Mouse (Mus musculus) MEL (cell line): Measurements from ENCODE around the gene Pias3. TPM values are rescaled to one million over a fixed set of nuclear protein-coding genes. Genes with fewer than 3 reads are reported as not detected.

Source experiments
- DNase-seq: peaks from one replicate; pipeline ENCODE4 v3.0.0; 2011; ENCODE audit warnings: low read depth, low spot score
- H3K27ac ChIP-seq: 2 replicates; pipeline ENCODE4 v1.5.1; 2012; ENCODE audit warnings: low read depth, mild to moderate bottlenecking, control low read depth, low read length, moderate library complexity; ENCODE audit not compliant: control insufficient read depth
- H3K27me3 ChIP-seq, 2 experiments: fragments of 150-350 bp in 1 of 2; sonication (generic) in 1 of 2; 2 replicates each; pipeline ENCODE4 v1.6.1; 2012; ENCODE audit warnings: low read length in 2 of 2, mild to moderate bottlenecking in 2 of 2, improper control_type of control experiment in 1 of 2, moderate library complexity in 1 of 2; ENCODE audit not compliant: insufficient read depth in 2 of 2, control insufficient read depth in 1 of 2
- H3K36me3 ChIP-seq, 2 experiments: 2 replicates each; pipeline ENCODE4 v1.6.1; 2012 to 2014; ENCODE audit warnings: low read length in 2 of 2, improper control_type of control experiment in 1 of 2, inconsistent platforms in 1 of 2, mild to moderate bottlenecking in 1 of 2; ENCODE audit not compliant: insufficient read depth in 2 of 2, control insufficient read depth in 1 of 2
- H3K4me1 ChIP-seq, 2 experiments: fragments of 150-350 bp in 1 of 2; sonication (generic) in 1 of 2; 2 replicates each; pipeline ENCODE4 v1.6.1; 2012; ENCODE audit warnings: low read length in 2 of 2, improper control_type of control experiment in 1 of 2, mild to moderate bottlenecking in 1 of 2; ENCODE audit not compliant: insufficient read depth in 2 of 2, control insufficient read depth in 1 of 2
- H3K4me3 ChIP-seq, 2 experiments: fragments of 150-350 bp in 1 of 2; sonication (generic) in 1 of 2; 2 replicates each; pipeline ENCODE4 v1.5.1; 2012; ENCODE audit warnings: low read depth in 2 of 2, low read length in 2 of 2, mild to moderate bottlenecking in 2 of 2, moderate library complexity in 2 of 2, control low read depth in 1 of 2, improper control_type of control experiment in 1 of 2; ENCODE audit not compliant: control insufficient read depth in 1 of 2, insufficient read depth in 1 of 2
- H3K79me2 ChIP-seq: 2 replicates; pipeline ENCODE4 v1.6.1; 2012; ENCODE audit warnings: mild to moderate bottlenecking, low read length, moderate library complexity; ENCODE audit not compliant: control insufficient read depth, poor library complexity, insufficient read depth
- H3K9ac ChIP-seq: 2 replicates; pipeline ENCODE4 v1.6.1; 2012; ENCODE audit warnings: low read depth, mild to moderate bottlenecking, control low read depth, low read length, moderate library complexity; ENCODE audit not compliant: control insufficient read depth, poor library complexity, severe bottlenecking
- H3K9me3 ChIP-seq: fragments of 150-350 bp; sonication (generic); replicated peaks from 2 replicates; pipeline ENCODE4 v1.6.1; 2012; ENCODE audit warnings: mild to moderate bottlenecking, low read length, improper control_type of control experiment, moderate library complexity; ENCODE audit not compliant: insufficient read depth
- CHD1 ChIP-seq: IDR thresholded peaks from 2 replicates; pipeline ENCODE4 v1.6.1; 2012; ENCODE audit warnings: low read depth, mild to moderate bottlenecking, inconsistent platforms, low read length, improper control_type of control experiment
- CHD2 ChIP-seq: IDR thresholded peaks from 2 replicates; pipeline ENCODE4 v1.6.1; 2011; ENCODE audit warnings: low read length, improper control_type of control experiment
- E2F4 ChIP-seq: IDR thresholded peaks from 2 replicates; pipeline ENCODE4 v1.6.1; 2011; ENCODE audit warnings: low read depth, low read length, improper control_type of control experiment, borderline replicate concordance
- ELF1 ChIP-seq: IDR thresholded peaks from 2 replicates; pipeline ENCODE4 v1.6.1; 2014; ENCODE audit warnings: low read depth, mild to moderate bottlenecking, inconsistent platforms, low read length, improper control_type of control experiment, moderate library complexity
- EP300 ChIP-seq, 2 experiments: IDR thresholded peaks; 2 replicates each; pipeline ENCODE4 v1.6.1; 2011; ENCODE audit warnings: improper control_type of control experiment in 2 of 2, low read length in 2 of 2, low read depth in 1 of 2, mild to moderate bottlenecking in 1 of 2
- ETS1 ChIP-seq: IDR thresholded peaks from 2 replicates; pipeline ENCODE4 v1.6.1; 2012; ENCODE audit warnings: low read depth, mild to moderate bottlenecking, inconsistent platforms, low read length, improper control_type of control experiment, moderate library complexity
- GATA1 ChIP-seq: IDR thresholded peaks from 2 replicates; pipeline ENCODE4 v1.6.1; 2011; ENCODE audit warnings: low read depth, low read length, improper control_type of control experiment
- KAT2A ChIP-seq: conservative IDR thresholded peaks from 2 replicates; pipeline ENCODE4 v1.6.1; 2012; ENCODE audit warnings: low read depth, low read length, improper control_type of control experiment, inconsistent platforms
- MAZ ChIP-seq: IDR thresholded peaks from 2 replicates; pipeline ENCODE4 v1.6.1; 2012; ENCODE audit warnings: low read depth, mild to moderate bottlenecking, inconsistent platforms, low read length, improper control_type of control experiment
- MXI1 ChIP-seq: IDR thresholded peaks from 2 replicates; pipeline ENCODE4 v1.6.1; 2011; ENCODE audit warnings: mild to moderate bottlenecking, low read depth, low read length, improper control_type of control experiment
- MYC ChIP-seq: IDR thresholded peaks from 2 replicates; pipeline ENCODE4 v1.6.1; 2011; ENCODE audit warnings: low read depth, mild to moderate bottlenecking, low read length, improper control_type of control experiment, moderate library complexity
- NELFE ChIP-seq: IDR thresholded peaks from 2 replicates; pipeline ENCODE4 v1.6.1; 2011; ENCODE audit warnings: low read depth, low read length, improper control_type of control experiment
- POLR2A ChIP-seq, 2 experiments: IDR thresholded peaks; 2 replicates each; pipeline ENCODE4 v1.6.1; 2011 to 2012; ENCODE audit warnings: low read length in 2 of 2, mild to moderate bottlenecking in 2 of 2, control low read depth in 1 of 2, improper control_type of control experiment in 1 of 2, low read depth in 1 of 2, moderate library complexity in 1 of 2; ENCODE audit not compliant: control insufficient read depth in 1 of 2, insufficient read depth in 1 of 2, poor library complexity in 1 of 2
- POLR2AphosphoS5 ChIP-seq: IDR thresholded peaks from 2 replicates; pipeline ENCODE4 v1.6.1; 2012; ENCODE audit warnings: low read depth, borderline replicate concordance, mild to moderate bottlenecking, inconsistent platforms, low read length, moderate library complexity, mixed read lengths
- RCOR1 ChIP-seq: IDR thresholded peaks from 2 replicates; pipeline ENCODE4 v1.6.1; 2012; ENCODE audit warnings: low read depth, mild to moderate bottlenecking, inconsistent platforms, low read length, improper control_type of control experiment
- SIN3A ChIP-seq: IDR thresholded peaks from 2 replicates; pipeline ENCODE4 v1.6.1; 2012; ENCODE audit warnings: low read length, improper control_type of control experiment, inconsistent platforms
- SMC3 ChIP-seq: IDR thresholded peaks from 2 replicates; pipeline ENCODE4 v1.6.1; 2011; ENCODE audit warnings: low read depth, low read length, improper control_type of control experiment
- TAL1 ChIP-seq: IDR thresholded peaks from 2 replicates; pipeline ENCODE4 v1.6.1; 2012; ENCODE audit warnings: mild to moderate bottlenecking, inconsistent platforms, low read length, moderate library complexity, mixed read lengths
- TBP ChIP-seq: IDR thresholded peaks from 2 replicates; pipeline ENCODE4 v1.8.0; 2011; ENCODE audit warnings: low read depth, low read length, improper control_type of control experiment
- TCF12 ChIP-seq: IDR thresholded peaks from 2 replicates; pipeline ENCODE4 v1.6.1; 2014; ENCODE audit warnings: low read depth, mild to moderate bottlenecking, inconsistent platforms, low read length, improper control_type of control experiment, moderate library complexity
- UBTF ChIP-seq: IDR thresholded peaks from 2 replicates; pipeline ENCODE4 v1.6.1; 2012; ENCODE audit warnings: low read depth, mild to moderate bottlenecking, inconsistent platforms, low read length, improper control_type of control experiment, moderate library complexity, borderline replicate concordance; ENCODE audit not compliant: insufficient read depth
- USF1 ChIP-seq: IDR thresholded peaks from 2 replicates; pipeline ENCODE4 v1.6.1; 2014; ENCODE audit warnings: low read depth, mild to moderate bottlenecking, inconsistent platforms, low read length, improper control_type of control experiment, moderate library complexity
- ZC3H11A ChIP-seq: IDR thresholded peaks from 2 replicates; pipeline ENCODE4 v1.6.1; 2012; ENCODE audit warnings: low read depth, mild to moderate bottlenecking, inconsistent platforms, low read length, improper control_type of control experiment
- ZKSCAN1 ChIP-seq: IDR thresholded peaks from 2 replicates; pipeline ENCODE4 v1.6.1; 2012; ENCODE audit warnings: low read depth, mild to moderate bottlenecking, inconsistent platforms, low read length, improper control_type of control experiment, moderate library complexity
- polyA plus RNA-seq, 2 experiments: library from polyadenylated mRNA; stranded (reverse) in 1 of 2; unstranded in 1 of 2; fragments of >175 nt in 1 of 2; fragments of >200 nt in 1 of 2; gene quantifications; 2 replicates each; pipeline versions ENCODE4 v1.2.1 to v1.2.4; 2012; ENCODE audit warnings: low replicate concordance in 2 of 2, low read depth in 1 of 2; ENCODE audit not compliant: insufficient read length in 2 of 2, insufficient read depth in 1 of 2, missing spikeins in 1 of 2
- total RNA-seq: library from RNA; depleted of rRNA; stranded (reverse); fragments of 300-350 nt; gene quantifications from 2 replicates; pipeline ENCODE4 v1.2.3, GENCODE M21; 2012

Pias3 gene
- total and polyA plus RNA-seq, 3 experiments: 5.9 to 26.8 TPM; not detected in 1

- no peak for TF ChIP-seq TAL1
- no peak for TF ChIP-seq ETS1
- no peak for TF ChIP-seq CHD2
- peak; percentile 81 for TF ChIP-seq MAZ
- 0 out of 2 replicates have a peak, but pooled peaks have one; percentile 72 for TF ChIP-seq CHD1
- no peak for TF ChIP-seq GATA1
- TF ChIP-seq NELFE: peak; percentile 18; the same call in 1 of the 2 replicates
- peak; percentile 58 for TF ChIP-seq TCF12
- peak; percentile 81 for TF ChIP-seq SIN3A
- TF ChIP-seq POLR2A (IDR thresholded peaks at IDR 0.05; ENCODE audit: control insufficient read depth in 1 of 2, insufficient read depth in 1 of 2, low read depth in 1 of 2, low read length in 2 of 2, poor library complexity in 1 of 2): peak in 1 of 2 experiments; percentile 43; a peak in 1 of 4 replicates
- TF ChIP-seq TBP: no peak
- TF ChIP-seq ZC3H11A: peak; percentile 88
- peak in 1 of 2 experiments; percentile 21; a peak in 1 of 4 replicates for TF ChIP-seq EP300 (IDR thresholded peaks at IDR 0.05; ENCODE audit: low read depth in 1 of 2, low read length in 2 of 2)
- TF ChIP-seq MYC: peak; percentile 65; the same call in 1 of the 2 replicates
- peak; percentile 65 for TF ChIP-seq MXI1
- TF ChIP-seq KAT2A: no peak; the same call in 1 of the 2 replicates
- no peak for TF ChIP-seq UBTF
- TF ChIP-seq ZKSCAN1: no peak
- peak; percentile 78 for TF ChIP-seq ELF1
- peak; percentile 92 for TF ChIP-seq SMC3
These were observed 11.9 kb downstream of the Pias3 start, which contains the start of gene Nudt17 (continued) for GRCm38 (mm10) chr3:96707903-96708683.

- TF ChIP-seq TBP: peak; percentile 41; the same call in 1 of the 2 replicates
- no peak for TF ChIP-seq MAZ
- no peak for TF ChIP-seq RCOR1
- no peak for TF ChIP-seq KAT2A
- no peak for TF ChIP-seq POLR2AphosphoS5
- TF ChIP-seq E2F4: no peak
- no peak for TF ChIP-seq USF1
- TF ChIP-seq NELFE: no peak
- no peak for TF ChIP-seq ZKSCAN1
- no peak for TF ChIP-seq MYC
- no peak for TF ChIP-seq SIN3A
- no peak for TF ChIP-seq ELF1
- TF ChIP-seq GATA1: peak; percentile 89
- no peak for DNase-seq
- H3K79me2 ChIP-seq: no peaks in the 10 kb centered on the region; the same call in 1 of the 2 replicates
- H3K36me3 ChIP-seq: peaks cover 3 to 5% of the 10 kb centered on the region in 2 experiments; a peak in 3 of 4 replicates
- H3K9me3 ChIP-seq: no peaks in the 10 kb centered on the region
- H3K9ac ChIP-seq: peak overlapping the region; percentile 77
- H3K4me1 ChIP-seq: peaks cover 0 to 12% of the 10 kb centered on the region in 2 experiments; a peak in 2 of 4 replicates
- no peak overlapping the region for H3K27ac ChIP-seq
- H3K27me3 ChIP-seq: no peaks in the 10 kb centered on the region
- peak overlapping the region; percentile 62 to 71; a peak in 3 of 4 replicates for H3K4me3 ChIP-seq
These were observed 12.5 kb downstream of the Pias3 start for GRCm38 (mm10) chr3:96708684-96709064.
